Mouse (Mus musculus): ENCODE data around the gene OR5BS1P. TPM values are rescaled to one million over a fixed set of nuclear protein-coding genes. Genes with fewer than 3 reads are reported as not detected.
A peak's percentile ranks its signal among the peaks of the same experiment; 100 is the strongest.

Gene OR5BS1P
- polyA plus RNA-seq, 1 experiment from 2014 or later, result not detected

GRCm38 (mm10) chr15:98491332-98491731 lies 21.6 kb downstream of the OR5BS1P start:
- Histone ChIP-seq H3K27me3 (replicated peaks; ENCODE audit: control insufficient read depth, insufficient read depth, low read length) (no peaks in the 10 kb centered on the region), H3K4me1 (ENCODE audit: control insufficient read depth, insufficient read depth, low read length) (no peaks in the 10 kb centered on the region), H3K9ac (ENCODE audit: low read depth, low read length) (no peak overlapping the region), H3K4me3 (ENCODE audit: low read depth, low read length) (no peak overlapping the region), H3K4me2 (ENCODE audit: low read depth, low read length) (no peak overlapping the region), H3K36me3 (ENCODE audit: control insufficient read depth, insufficient read depth, low read length) (no peaks in the 10 kb centered on the region), H3K9me3 (ENCODE audit: control insufficient read depth, low read length) (no peaks in the 10 kb centered on the region), H3K27ac (replicated peaks; ENCODE audit: low read depth, low read length) (no peak overlapping the region)
- 79% methylated on average over 2 of the region's 2 CpGs for WGBS
- no peak for DNase-seq (ENCODE audit: low spot score)
- no peak for ATAC-seq (ENCODE audit: low read depth)

- Histone ChIP-seq H3K36me3 (ENCODE audit: control insufficient read depth, insufficient read depth, low read length) (no peaks in the 10 kb centered on the region), H3K4me1 (ENCODE audit: control insufficient read depth, insufficient read depth, low read length) (no peaks in the 10 kb centered on the region), H3K4me3 (ENCODE audit: low read depth, low read length) (no peak within 1 kb of the TSS), H3K27me3 (replicated peaks; ENCODE audit: control insufficient read depth, insufficient read depth, low read length) (no peaks in the 10 kb centered on the region), H3K9ac (ENCODE audit: low read depth, low read length) (no peak within 1 kb of the TSS), H3K4me2 (ENCODE audit: low read depth, low read length) (no peak within 1 kb of the TSS), H3K27ac (replicated peaks; ENCODE audit: low read depth, low read length) (no peak within 1 kb of the TSS), H3K9me3 (ENCODE audit: control insufficient read depth, low read length) (no peaks in the 10 kb centered on the region)
- no peak for DNase-seq (ENCODE audit: low spot score)
- WGBS, result 31% methylated on average over 4 of the region's 4 CpGs
- ATAC-seq (ENCODE audit: low read depth), result no peak
Observed at GRCm38 (mm10) chr15:98492102-98492501, 22.4 kb downstream of the OR5BS1P start, which contains the start of gene Olfr279. Gene Olfr279 (plus strand): TSS chr15:98492402.

GRCm38 (mm10) chr15:98497631-98498030 lies 27.9 kb downstream of the OR5BS1P start:
- Histone ChIP-seq H3K27me3 (replicated peaks; ENCODE audit: control insufficient read depth, insufficient read depth, low read length) (no peaks in the 10 kb centered on the region), H3K9me3 (ENCODE audit: control insufficient read depth, low read length) (no peaks in the 10 kb centered on the region), H3K9ac (ENCODE audit: low read depth, low read length) (no peak overlapping the region), H3K4me3 (ENCODE audit: low read depth, low read length) (no peak overlapping the region), H3K36me3 (ENCODE audit: control insufficient read depth, insufficient read depth, low read length) (no peaks in the 10 kb centered on the region), H3K4me1 (ENCODE audit: control insufficient read depth, insufficient read depth, low read length) (no peaks in the 10 kb centered on the region), H3K27ac (replicated peaks; ENCODE audit: low read depth, low read length) (no peak overlapping the region), H3K4me2 (ENCODE audit: low read depth, low read length) (no peak overlapping the region)
- 90% methylated on average over 17 of the region's 17 CpGs for WGBS
- DNase-seq (ENCODE audit: low spot score) (no peak), ATAC-seq (ENCODE audit: low read depth) (no peak)

- 87% methylated on average over 3 of the region's 3 CpGs for WGBS
- H3K4me3 ChIP-seq (ENCODE audit: low read depth, low read length), result no peak overlapping the region
- ATAC-seq (ENCODE audit: low read depth), result no peak
- H3K9me3 ChIP-seq (ENCODE audit: control insufficient read depth, low read length), result no peaks in the 10 kb centered on the region
- no peaks in the 10 kb centered on the region for H3K27me3 ChIP-seq (replicated peaks; ENCODE audit: control insufficient read depth, insufficient read depth, low read length)
- H3K36me3 ChIP-seq (ENCODE audit: control insufficient read depth, insufficient read depth, low read length), result no peaks in the 10 kb centered on the region
- no peak for DNase-seq (ENCODE audit: low spot score)
- no peaks in the 10 kb centered on the region for H3K4me1 ChIP-seq (ENCODE audit: control insufficient read depth, insufficient read depth, low read length)
- H3K9ac ChIP-seq (ENCODE audit: low read depth, low read length), result no peak overlapping the region
- H3K4me2 ChIP-seq (ENCODE audit: low read depth, low read length), result no peak overlapping the region
- no peak overlapping the region for H3K27ac ChIP-seq (replicated peaks; ENCODE audit: low read depth, low read length)
Observed at GRCm38 (mm10) chr15:98503317-98503716, 33.6 kb downstream of the OR5BS1P start.

GRCm38 (mm10) chr15:98504514-98504913 lies 34.8 kb downstream of the OR5BS1P start:
- no peaks in the 10 kb centered on the region for H3K4me1 ChIP-seq (ENCODE audit: control insufficient read depth, insufficient read depth, low read length)
- H3K9ac ChIP-seq (ENCODE audit: low read depth, low read length), result no peak overlapping the region
- ATAC-seq (ENCODE audit: low read depth), result no peak
- no peaks in the 10 kb centered on the region for H3K9me3 ChIP-seq (ENCODE audit: control insufficient read depth, low read length)
- WGBS, result 14% methylated on average over 18 of the region's 18 CpGs
- H3K4me3 ChIP-seq (ENCODE audit: low read depth, low read length), result no peak overlapping the region
- H3K4me2 ChIP-seq (ENCODE audit: low read depth, low read length), result no peak overlapping the region
- H3K27ac ChIP-seq (replicated peaks; ENCODE audit: low read depth, low read length), result no peak overlapping the region
- H3K36me3 ChIP-seq (ENCODE audit: control insufficient read depth, insufficient read depth, low read length), result no peaks in the 10 kb centered on the region
- DNase-seq (ENCODE audit: low spot score), result peak; percentile 63
- no peaks in the 10 kb centered on the region for H3K27me3 ChIP-seq (replicated peaks; ENCODE audit: control insufficient read depth, insufficient read depth, low read length)

- Histone ChIP-seq H3K27ac (replicated peaks; ENCODE audit: low read depth, low read length) (no peak overlapping the region), H3K9ac (ENCODE audit: low read depth, low read length) (no peak overlapping the region), H3K4me2 (ENCODE audit: low read depth, low read length) (no peak overlapping the region), H3K4me3 (ENCODE audit: low read depth, low read length) (no peak overlapping the region), H3K36me3 (ENCODE audit: control insufficient read depth, insufficient read depth, low read length) (no peaks in the 10 kb centered on the region), H3K4me1 (ENCODE audit: control insufficient read depth, insufficient read depth, low read length) (peaks cover 7% of the 10 kb centered on the region; the same call in 1 of the 2 replicates), H3K9me3 (ENCODE audit: control insufficient read depth, low read length) (no peaks in the 10 kb centered on the region), H3K27me3 (replicated peaks; ENCODE audit: control insufficient read depth, insufficient read depth, low read length) (no peaks in the 10 kb centered on the region)
- ATAC-seq (ENCODE audit: low read depth) (no peak), DNase-seq (ENCODE audit: low spot score) (no peak)
- WGBS, result 74% methylated on average over 9 of the region's 9 CpGs
Observed at GRCm38 (mm10) chr15:98506253-98506957, 36.7 kb downstream of the OR5BS1P start.

GRCm38 (mm10) chr15:98507321-98507720 lies 37.6 kb downstream of the OR5BS1P start:
- 86% methylated on average over 3 of the region's 6 CpGs for WGBS
- no peaks in the 10 kb centered on the region for H3K27me3 ChIP-seq (replicated peaks; ENCODE audit: control insufficient read depth, insufficient read depth, low read length)
- no peak overlapping the region for H3K9ac ChIP-seq (ENCODE audit: low read depth, low read length)
- ATAC-seq (ENCODE audit: low read depth), result no peak
- H3K4me3 ChIP-seq (ENCODE audit: low read depth, low read length), result no peak overlapping the region
- no peak overlapping the region for H3K27ac ChIP-seq (replicated peaks; ENCODE audit: low read depth, low read length)
- H3K9me3 ChIP-seq (ENCODE audit: control insufficient read depth, low read length), result no peaks in the 10 kb centered on the region
- no peak for DNase-seq (ENCODE audit: low spot score)
- H3K4me1 ChIP-seq (ENCODE audit: control insufficient read depth, insufficient read depth, low read length), result peaks cover 7% of the 10 kb centered on the region; the same call in 1 of the 2 replicates
- no peak overlapping the region for H3K4me2 ChIP-seq (ENCODE audit: low read depth, low read length)
- H3K36me3 ChIP-seq (ENCODE audit: control insufficient read depth, insufficient read depth, low read length), result no peaks in the 10 kb centered on the region

- H3K4me1 ChIP-seq (ENCODE audit: control insufficient read depth, insufficient read depth, low read length), result peaks cover 11% of the 10 kb centered on the region
- ATAC-seq (ENCODE audit: low read depth), result no peak
- H3K9me3 ChIP-seq (ENCODE audit: control insufficient read depth, low read length), result no peaks in the 10 kb centered on the region
- no peak overlapping the region for H3K27ac ChIP-seq (replicated peaks; ENCODE audit: low read depth, low read length)
- H3K4me3 ChIP-seq (ENCODE audit: low read depth, low read length), result no peak overlapping the region
- no peaks in the 10 kb centered on the region for H3K36me3 ChIP-seq (ENCODE audit: control insufficient read depth, insufficient read depth, low read length)
- no peaks in the 10 kb centered on the region for H3K27me3 ChIP-seq (replicated peaks; ENCODE audit: control insufficient read depth, insufficient read depth, low read length)
- DNase-seq (ENCODE audit: low spot score), result no peak
- no peak overlapping the region for H3K9ac ChIP-seq (ENCODE audit: low read depth, low read length)
- 63% methylated on average over 2 of the region's 2 CpGs for WGBS
- no peak overlapping the region for H3K4me2 ChIP-seq (ENCODE audit: low read depth, low read length)
Observed at GRCm38 (mm10) chr15:98509387-98509786, 39.7 kb downstream of the OR5BS1P start.

Data from embryonic facial prominence, embryonic 14.5 days (tissue).